Mouse (Mus musculus) ES-CJ7 (cell line): Measurements from ENCODE around the gene Wfdc2.

Experiments
- DNase-seq: peaks from one replicate; pipeline ENCODE4 v3.0.0; 2011; ENCODE audit warnings: low read depth, low spot score

Gene Wfdc2

DNA sequence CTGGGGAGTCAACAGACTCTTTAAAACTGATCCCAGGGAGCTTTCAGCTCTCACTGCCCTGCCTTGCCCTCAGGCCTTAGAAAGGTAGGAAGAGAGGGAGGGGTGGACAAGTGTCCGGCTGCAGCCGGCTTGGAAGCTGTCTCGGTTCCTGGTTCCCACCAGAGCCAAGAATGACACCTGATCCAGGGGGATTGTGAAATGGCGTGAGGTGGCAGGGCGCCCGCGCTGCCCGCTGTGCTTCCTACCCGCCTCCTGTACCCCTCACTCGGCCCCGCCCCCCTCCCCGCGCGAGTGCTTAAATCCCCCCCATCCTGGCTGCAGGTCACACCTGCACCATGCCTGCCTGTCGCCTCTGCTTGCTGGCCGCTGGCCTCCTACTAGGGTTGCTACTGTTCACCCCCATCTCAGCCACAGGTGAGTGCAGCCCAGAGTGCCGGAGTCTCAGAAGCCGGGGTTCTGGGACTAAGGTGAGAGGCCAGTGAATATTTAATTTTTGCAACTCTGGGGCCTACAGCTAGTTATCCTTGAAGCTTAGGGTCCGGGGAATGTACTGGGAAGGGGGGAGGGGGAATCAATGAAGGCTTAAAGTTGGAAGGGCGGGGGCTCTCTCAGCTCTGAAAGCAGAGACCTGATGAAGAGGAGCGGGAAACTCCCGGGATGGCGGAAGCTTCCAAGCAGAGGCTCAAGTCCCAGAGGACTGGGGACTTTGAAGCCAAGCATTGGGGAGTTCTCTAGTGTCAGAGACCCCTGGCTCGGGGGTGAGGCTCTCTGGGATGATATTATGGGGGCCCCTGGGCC lies at the start of gene Wfdc2:
Wfdc2 (plus strand) TSS at position 23 of the 798 bp plus-strand sequence.
- DNase-seq, result peak; percentile 86

- DNase-seq, result no peak
Observed at GRCm38 (mm10) chr2:164513389-164513788, 48.8 kb upstream of the Wfdc2 start.

DNA sequence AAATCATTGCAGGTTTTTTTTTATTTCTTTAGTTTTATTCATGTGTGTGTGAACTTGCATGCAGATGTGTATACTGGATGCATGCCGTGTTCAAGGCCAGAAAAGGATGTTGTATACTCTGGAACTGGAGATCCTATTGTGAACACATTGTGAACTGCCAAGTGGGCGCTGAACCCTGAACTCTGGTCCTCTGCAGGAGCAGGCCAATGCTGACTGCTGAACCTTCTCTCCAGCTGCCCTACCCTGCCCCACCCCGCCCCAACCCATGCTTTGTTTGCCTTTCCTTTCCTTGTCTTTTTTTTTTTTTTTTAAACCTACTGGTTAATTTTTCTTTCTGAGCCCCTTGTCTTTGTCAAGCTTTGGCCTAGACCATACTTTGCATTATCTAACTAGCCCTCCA lies 47.3 kb upstream of the Wfdc2 start:
- DNase-seq, result no peak

- no peak for DNase-seq
Observed at GRCm38 (mm10) chr2:164515897-164516296, 46.3 kb upstream of the Wfdc2 start.

GRCm38 (mm10) chr2:164516592-164516991 lies 45.6 kb upstream of the Wfdc2 start:
- no peak for DNase-seq

GRCm38 (mm10) chr2:164517485-164518221 lies 44.6 kb upstream of the Wfdc2 start:
- DNase-seq, result peak; percentile 81

- DNase-seq, result no peak
Observed at GRCm38 (mm10) chr2:164518266-164519170, 43.7 kb upstream of the Wfdc2 start.

- DNase-seq, result no peak
Observed at GRCm38 (mm10) chr2:164519171-164519526, 43.1 kb upstream of the Wfdc2 start.

- DNase-seq, result peak; percentile 66
Observed at GRCm38 (mm10) chr2:164520782-164521181, 41.4 kb upstream of the Wfdc2 start.

DNA sequence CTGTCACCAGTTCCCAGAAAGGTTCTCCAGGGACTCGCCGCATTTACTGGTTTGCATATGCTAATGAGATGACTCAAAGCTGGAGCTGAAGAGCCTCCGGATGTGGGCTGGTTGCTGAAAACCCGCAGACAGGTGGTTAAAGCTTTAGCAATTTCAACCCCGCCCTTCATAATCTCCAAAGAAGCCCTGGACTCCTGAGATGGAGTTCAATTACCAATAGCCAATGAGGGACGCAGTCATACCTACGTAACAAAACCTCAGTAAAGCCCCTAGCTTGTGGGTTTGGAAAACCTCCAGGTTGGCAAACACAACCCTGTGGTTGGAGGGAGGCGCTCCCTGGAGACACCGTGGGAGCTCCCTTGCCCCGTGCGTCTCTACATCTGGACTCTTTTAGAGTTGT lies 40.4 kb upstream of the Wfdc2 start:
- DNase-seq, result peak; percentile 84

DNA sequence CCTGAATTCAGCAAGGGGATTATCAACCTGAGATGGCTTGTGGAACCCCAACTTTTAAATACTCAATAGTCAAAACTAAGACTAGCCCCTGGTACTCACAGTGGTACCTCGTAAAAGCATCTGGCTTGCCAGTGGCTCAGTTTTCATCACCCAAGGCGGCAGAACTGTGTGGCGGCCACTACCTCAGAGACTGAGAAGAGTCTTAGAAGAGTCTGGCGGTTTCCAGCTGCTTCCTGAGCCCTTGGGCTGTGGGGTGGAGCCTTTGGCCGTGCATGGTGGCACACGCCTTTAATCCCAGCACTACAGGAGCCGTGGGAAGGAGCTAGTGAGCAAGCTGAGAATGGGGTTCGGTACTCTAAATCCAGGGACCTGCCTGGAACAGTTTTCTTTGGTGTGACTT lies 39.9 kb upstream of the Wfdc2 start:
- DNase-seq, result no peak

GRCm38 (mm10) chr2:164523301-164523773 lies 38.9 kb upstream of the Wfdc2 start:
- DNase-seq, result no peak

DNA sequence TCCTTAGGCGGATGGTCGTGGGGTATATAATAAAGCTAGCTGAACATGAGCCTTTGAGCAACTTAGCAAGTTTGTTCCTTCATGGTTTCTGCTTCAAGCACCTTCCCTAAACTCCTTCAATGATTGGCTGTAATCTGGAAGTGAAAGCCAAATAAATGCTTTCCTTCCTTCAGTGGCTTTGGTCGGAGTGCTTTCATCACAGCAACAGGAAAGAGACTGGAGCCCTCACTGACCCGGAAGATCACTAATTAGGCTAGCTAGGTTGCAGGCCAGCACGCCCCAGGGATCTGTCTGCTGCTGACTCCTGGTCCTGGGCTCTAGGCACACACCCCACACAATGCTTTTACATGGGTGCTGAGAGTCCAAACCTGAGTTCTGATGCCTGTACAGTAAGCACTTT lies 33.7 kb upstream of the Wfdc2 start:
- DNase-seq, result no peak

GRCm38 (mm10) chr2:164531169-164531568 lies 31.0 kb upstream of the Wfdc2 start:
- peak; percentile 75 for DNase-seq

GRCm38 (mm10) chr2:164534315-164534714 lies 27.9 kb upstream of the Wfdc2 start:
- DNase-seq, result no peak

GRCm38 (mm10) chr2:164537003-164537402 lies 25.2 kb upstream of the Wfdc2 start:
- no peak for DNase-seq

DNA sequence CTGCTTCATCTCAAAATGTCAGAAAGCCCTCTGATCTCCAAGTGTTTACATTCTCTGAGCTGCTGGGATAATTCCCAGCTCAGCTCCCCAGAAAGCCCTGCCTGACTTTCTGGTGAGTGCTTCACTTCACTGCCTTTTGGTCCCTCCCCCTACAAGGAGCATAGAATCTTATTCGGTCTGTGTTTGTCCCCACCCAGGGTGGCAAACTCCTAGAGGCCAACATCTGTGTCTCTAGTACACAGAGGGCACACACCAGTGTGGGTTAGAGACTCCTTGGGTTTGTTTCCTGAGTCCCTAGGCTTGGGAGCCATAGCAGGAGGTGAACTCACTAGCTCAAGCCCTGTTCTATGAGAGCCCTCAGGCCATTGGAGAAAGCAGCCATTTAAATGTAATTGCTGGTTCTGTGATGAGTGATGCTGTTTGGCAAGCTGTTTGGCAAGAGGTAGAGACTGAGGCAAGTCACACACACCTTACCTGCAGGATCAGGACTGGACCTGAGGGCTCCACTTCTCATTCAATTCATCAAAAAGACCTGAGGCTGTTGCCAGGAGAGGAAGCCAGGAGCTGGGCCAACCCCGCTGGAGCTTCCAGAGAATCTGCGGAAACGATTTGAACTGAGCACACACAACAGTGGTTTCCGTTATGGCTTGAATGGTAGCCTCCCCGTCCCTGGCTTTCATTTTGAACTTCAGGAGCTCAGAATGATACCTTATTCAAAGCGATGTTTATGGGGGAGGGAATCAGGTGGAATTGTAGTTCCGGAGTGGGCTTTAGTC lies 21.4 kb upstream of the Wfdc2 start:
- no peak for DNase-seq

GRCm38 (mm10) chr2:164542132-164542531 lies 20.1 kb upstream of the Wfdc2 start:
- DNase-seq, result no peak

- DNase-seq, result no peak
Observed at GRCm38 (mm10) chr2:164542598-164542997, 19.6 kb upstream of the Wfdc2 start.

DNA sequence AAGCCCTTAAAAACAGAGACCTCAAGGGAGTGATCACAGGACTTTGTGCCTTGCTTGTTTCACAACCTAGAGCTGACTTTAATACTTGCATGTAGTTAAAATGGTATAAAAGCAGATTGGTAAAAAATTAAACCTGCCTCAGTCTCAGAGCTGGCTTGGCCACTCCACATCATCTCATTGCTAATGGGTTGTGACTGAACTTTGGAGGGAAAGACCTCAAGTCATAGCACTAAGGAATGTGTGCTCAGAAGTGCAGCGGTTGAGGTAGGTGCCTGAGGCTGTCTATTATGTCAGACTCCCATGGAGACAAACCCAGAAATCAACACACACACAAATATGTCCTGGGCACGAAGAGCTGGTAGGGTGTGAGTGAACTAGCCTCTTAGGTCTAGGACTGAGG lies 18.5 kb upstream of the Wfdc2 start:
- no peak for DNase-seq

DNA sequence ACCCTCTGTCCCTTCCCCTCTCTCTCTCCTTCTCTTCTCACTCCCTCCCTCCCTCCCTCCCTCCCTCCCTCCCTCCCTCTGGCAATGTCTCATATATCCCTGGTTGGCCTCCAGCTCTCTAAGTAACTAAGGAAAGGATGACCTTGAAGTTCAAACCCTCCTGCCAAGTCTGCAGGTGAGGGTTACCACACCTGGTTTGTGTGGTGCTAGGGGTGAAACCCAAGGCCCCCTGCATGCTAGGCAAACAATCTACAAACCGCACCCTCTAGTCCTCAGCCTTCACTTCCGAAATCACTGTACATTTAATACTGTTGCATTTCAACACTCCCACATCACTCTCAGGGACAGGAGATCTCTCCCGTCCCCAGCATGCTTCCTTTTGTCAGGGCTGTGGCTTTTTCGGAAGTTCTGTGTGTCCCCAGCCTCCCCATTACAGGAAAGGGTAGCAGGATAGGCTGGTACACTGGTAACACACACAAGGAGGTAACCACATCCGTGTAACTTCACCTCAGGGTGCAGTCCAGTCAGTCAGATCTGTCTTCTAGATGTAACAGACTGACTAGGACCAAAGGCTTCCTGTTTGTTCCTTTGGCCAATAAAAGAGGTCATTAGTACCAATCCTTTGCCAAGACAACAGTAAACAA lies 17.6 kb upstream of the Wfdc2 start:
- no peak for DNase-seq
